In genomic region chr10:97624381-97624780, GRCm38 (mm10) we compare ENCODE assay signal across 31 mouse cellular contexts. TPM values are rescaled to one million over a fixed set of nuclear protein-coding genes. Genes with fewer than 3 reads are reported as not detected.
DNase-seq lines count a peak whose midpoint lies in the region; ATAC-seq and TF ChIP-seq lines count a peak whose summit lies in the region.
"Had no signal": no experiment of that assay in that cellular context is flagged by ENCODE, and none has a peak within 500 bp of the region (broad histone marks: within the 10 kb centered on the region; RNA-seq: fewer than 3 reads in every experiment).

No protein-coding gene starts in this region.

- no peaks in the 10 kb centered on the region for H3K9me3 ChIP-seq in lung, embryonic 14.5 days (ENCODE audit: low read depth, low read length)
- H3K9me3 ChIP-seq in intestine, embryonic 16.5 days (ENCODE audit: control insufficient read depth, low read length) = no peaks in the 10 kb centered on the region
- no peaks in the 10 kb centered on the region for H3K9me3 ChIP-seq in kidney, embryonic 16.5 days (ENCODE audit: low read length)
- H3K9me3 ChIP-seq: forebrain, embryonic 12.5 days; hindbrain, embryonic 15.5 days; limb, embryonic 15.5 days; midbrain, embryonic 12.5 days had no signal

- no peak overlapping the region for H3K4me2 ChIP-seq in lung, embryonic 14.5 days
- no peak overlapping the region for H3K4me2 ChIP-seq in intestine, embryonic 16.5 days (ENCODE audit: low read depth, low read length)
- H3K4me2 ChIP-seq in kidney, embryonic 16.5 days (replicated peaks; ENCODE audit: low read depth, low read length) = no peak overlapping the region
- H3K4me2 ChIP-seq: forebrain, embryonic 12.5 days; hindbrain, embryonic 15.5 days; limb, embryonic 15.5 days; midbrain, embryonic 12.5 days had no signal

- 26% methylated on average over 2 of the region's 2 CpGs for WGBS in lung, embryonic 14.5 days
- WGBS in intestine, embryonic 16.5 days = 58% methylated on average over 2 of the region's 2 CpGs
- WGBS in kidney, embryonic 16.5 days = 60% methylated on average over 2 of the region's 2 CpGs

- TF ChIP-seq CTCF in gastrocnemius, adult 2 months (IDR thresholded peaks at IDR 0.05) = no peak
- no peak for TF ChIP-seq CTCF in lung, embryonic 14.5 days (IDR thresholded peaks at IDR 0.05; ENCODE audit: low read depth)

- no peaks in the 10 kb centered on the region for H3K27me3 ChIP-seq in lung, embryonic 14.5 days (ENCODE audit: insufficient read depth, low read length)
- H3K27me3 ChIP-seq in intestine, embryonic 16.5 days (replicated peaks; ENCODE audit: control insufficient read depth, insufficient read depth, low read length) = no peaks in the 10 kb centered on the region
- H3K27me3 ChIP-seq in kidney, embryonic 16.5 days (ENCODE audit: insufficient read depth, low read length) = no peaks in the 10 kb centered on the region
- H3K27me3 ChIP-seq: forebrain, embryonic 12.5 days; hindbrain, embryonic 15.5 days; limb, embryonic 15.5 days; midbrain, embryonic 12.5 days had no signal

- no peaks in the 10 kb centered on the region for H3K4me1 ChIP-seq in lung, embryonic 14.5 days (ENCODE audit: insufficient read depth)
- H3K4me1 ChIP-seq in intestine, embryonic 16.5 days (ENCODE audit: control insufficient read depth, insufficient read depth, low read length) = no peaks in the 10 kb centered on the region
- no peaks in the 10 kb centered on the region for H3K4me1 ChIP-seq in kidney, embryonic 16.5 days (ENCODE audit: insufficient read depth, low read length)
- H3K4me1 ChIP-seq: forebrain, embryonic 12.5 days; hindbrain, embryonic 15.5 days; midbrain, embryonic 12.5 days had no signal

- DNase-seq in gastrocnemius, adult 2 months = no peak
- no peak for DNase-seq in gastrocnemius, postnatal 14 days
- DNase-seq in lung, embryonic 14.5 days = peak; percentile 82
- DNase-seq in lung, adult 18-20 months = no peak
- peak; percentile 79 for DNase-seq in NIH3T3 (ENCODE audit: low read depth)
- no peak for DNase-seq in kidney, postnatal 14 days
- DNase-seq: adrenal gland, adult 2 months; cerebellum, adult 18-20 months; cerebellum, postnatal 25 days; kidney, adult 18-20 months; kidney, postnatal 10 days; lung, postnatal 14 days; right cerebral cortex, postnatal 14 days; spleen, adult 18-20 months; thymus, postnatal 25 days had no signal

- no peak for ATAC-seq in lung, embryonic 14.5 days (ENCODE audit: insufficient read depth)
- ATAC-seq in intestine, embryonic 16.5 days = peak; percentile 53
- ATAC-seq in kidney, embryonic 16.5 days (ENCODE audit: low FRiP score, low TSS enrichment) = no peak

- no peaks in the 10 kb centered on the region for H3K36me3 ChIP-seq in lung, embryonic 14.5 days (ENCODE audit: insufficient read depth)
- H3K36me3 ChIP-seq in intestine, embryonic 16.5 days (ENCODE audit: control insufficient read depth, insufficient read depth, low read length) = no peaks in the 10 kb centered on the region
- H3K36me3 ChIP-seq in kidney, embryonic 16.5 days (ENCODE audit: insufficient read depth, low read length) = no peaks in the 10 kb centered on the region
- H3K36me3 ChIP-seq: forebrain, embryonic 12.5 days; hindbrain, embryonic 15.5 days; limb, embryonic 15.5 days; midbrain, embryonic 12.5 days had no signal

- no peak overlapping the region for H3K9ac ChIP-seq in lung, embryonic 14.5 days
- H3K9ac ChIP-seq in intestine, embryonic 16.5 days (ENCODE audit: low read depth, low read length) = no peak overlapping the region
- H3K9ac ChIP-seq in kidney, embryonic 16.5 days (replicated peaks; ENCODE audit: low read length) = no peak overlapping the region
- H3K9ac ChIP-seq: forebrain, embryonic 12.5 days; hindbrain, embryonic 15.5 days; limb, embryonic 15.5 days; liver, embryonic 14.5 days; midbrain, embryonic 12.5 days had no signal

- intact Hi-C loops in gastrocnemius, adult 2 months (cut with DNase I) = no loop called here
- intact Hi-C loops in gastrocnemius, postnatal 14 days (cut with DNase I; ENCODE audit: low total_unique reads) = no loop called here

- no peak overlapping the region for H3K4me3 ChIP-seq in gastrocnemius, adult 2 months
- no peak overlapping the region for H3K4me3 ChIP-seq in lung, embryonic 14.5 days (ENCODE audit: low read depth, low read length)
- no peak overlapping the region for H3K4me3 ChIP-seq in intestine, embryonic 16.5 days (ENCODE audit: low read length)
- no peak overlapping the region for H3K4me3 ChIP-seq in kidney, embryonic 16.5 days (ENCODE audit: low read length)
- H3K4me3 ChIP-seq: erythroblast, embryonic 14.5 days; forebrain, embryonic 12.5 days; hindbrain, embryonic 15.5 days; limb, embryonic 15.5 days; midbrain, embryonic 12.5 days had no signal

- peak overlapping the region; percentile 60; the same call in 1 of the 2 replicates for H3K27ac ChIP-seq in gastrocnemius, adult 2 months
- no peak overlapping the region for H3K27ac ChIP-seq in lung, embryonic 14.5 days (ENCODE audit: low read depth)
- no peak overlapping the region for H3K27ac ChIP-seq in intestine, embryonic 16.5 days (ENCODE audit: low read length)
- no peak overlapping the region for H3K27ac ChIP-seq in kidney, embryonic 16.5 days (ENCODE audit: low read length)
- H3K27ac ChIP-seq: forebrain, embryonic 12.5 days; hindbrain, embryonic 15.5 days; liver, embryonic 14.5 days; midbrain, embryonic 12.5 days had no signal

RNA-seq across cellular contexts. Expression of gene Kera, which starts 17.7 kb away (rescaled TPM):
- 10 to 100 TPM in 1 of 2 experiments, 1 to 10 TPM in 1; 4.0 to 28.1 TPM for total RNA-seq in gastrocnemius, adult 2 months (2021)
- total RNA-seq in gastrocnemius, postnatal 14 days (2021) = 10 to 100 TPM; 50.2 to 52.1 TPM
- 0.11 TPM in 1 of 2 replicates, not detected in the other for polyA plus RNA-seq in lung, embryonic 14.5 days (2014; fragmentation: Nextera tagmentation; extraction: Ambion mirVana)
- 0.13 and 0.20 TPM in 2 replicates for polyA plus RNA-seq in intestine, embryonic 16.5 days (2015; fragmentation: Nextera tagmentation; extraction: Ambion mirVana)
- polyA plus RNA-seq in kidney, embryonic 16.5 days (2015; fragmentation: Nextera tagmentation; extraction: Ambion mirVana) = 0.32 and 0.35 TPM in 2 replicates
- total RNA-seq: adrenal gland, adult 2 months; ES-E14; hematopoietic stem cell, adult 5-6 weeks; left cerebral cortex, adult 18-20 months; left cerebral cortex, postnatal 25 days; megakaryocyte, adult 5-6 weeks; monocyte, adult 5-6 weeks had no signal
- polyA plus RNA-seq: adrenal gland, adult 2 months; erythroblast, embryonic 14.5 days; gonadal fat pad, adult 2 months; liver, embryonic 14.5 days had no signal

RNA-seq across cellular contexts. Expression of gene Epyc, which starts 19.5 kb away (rescaled TPM):
- under 1 TPM in 1 of 2 experiments, not detected in 1; 0.14 TPM for total RNA-seq in gastrocnemius, adult 2 months (2021)
- total RNA-seq in gastrocnemius, postnatal 14 days (2021) = under 1 TPM in 1 of 2 experiments, not detected in 1; 0.18 TPM
- polyA plus RNA-seq in lung, embryonic 14.5 days (2014; fragmentation: Nextera tagmentation; extraction: Ambion mirVana) = 1.7 and 1.9 TPM in 2 replicates
- polyA plus RNA-seq in intestine, embryonic 16.5 days (2015; fragmentation: Nextera tagmentation; extraction: Ambion mirVana) = 0.22 and 0.24 TPM in 2 replicates
- 0.36 and 0.39 TPM in 2 replicates for polyA plus RNA-seq in kidney, embryonic 16.5 days (2015; fragmentation: Nextera tagmentation; extraction: Ambion mirVana)
- total RNA-seq: ES-E14; gastrocnemius, adult 18-20 months; hematopoietic stem cell, adult 5-6 weeks; megakaryocyte, adult 5-6 weeks; monocyte, adult 5-6 weeks had no signal
- polyA plus RNA-seq: adrenal gland, adult 2 months; erythroblast, embryonic 14.5 days; liver, embryonic 14.5 days had no signal

RNA-seq across cellular contexts. Expression of gene Lum, which starts 59.5 kb away (rescaled TPM):
- 10 to 100 TPM in 1 of 2 experiments, 1 to 10 TPM in 1; 7.4 to 22.7 TPM for total RNA-seq in gastrocnemius, adult 2 months (2021)
- total RNA-seq in gastrocnemius, postnatal 14 days (2021) = 10 to 100 TPM; 36.7 to 56.8 TPM
- 41.8 and 50.1 TPM in 2 replicates for polyA plus RNA-seq in lung, embryonic 14.5 days (2014; fragmentation: Nextera tagmentation; extraction: Ambion mirVana)
- 221 and 239 TPM in 2 replicates for polyA plus RNA-seq in intestine, embryonic 16.5 days (2015; fragmentation: Nextera tagmentation; extraction: Ambion mirVana)
- 68.5 and 76.3 TPM in 2 replicates for polyA plus RNA-seq in kidney, embryonic 16.5 days (2015; fragmentation: Nextera tagmentation; extraction: Ambion mirVana)
- total RNA-seq: ES-E14; hematopoietic stem cell, adult 5-6 weeks; monocyte, adult 5-6 weeks had no signal
- polyA plus RNA-seq: erythroblast, embryonic 14.5 days had no signal

Comparison
In these comparisons a context has a peak if more than half of its experiments do, and no peak if none do; other contexts are left out.
1. DNase-seq: peak in lung, embryonic 14.5 days (single experiment) and NIH3T3 (single experiment); none in gastrocnemius, adult 2 months (single experiment), gastrocnemius, postnatal 14 days (single experiment), lung, adult 18-20 months (0 of 2) and kidney, postnatal 14 days (single experiment).